Mouse (Mus musculus): Measurements from ENCODE around the gene Gpr45. TPM values are rescaled to one million over a fixed set of nuclear protein-coding genes. Genes with fewer than 3 reads are reported as not detected.

The Gpr45 gene
- total RNA-seq (2014; rRNA removed) (14.6 and 19.9 TPM in 2 replicates), polyA plus RNA-seq (2015; fragmentation: Nextera tagmentation; extraction: Ambion mirVana) (8.4 and 10.4 TPM in 2 replicates)

GRCm38 (mm10) chr1:42952734-42953481 lies at the start of gene Gpr45:
TSS of gene Gpr45 (plus strand) at chr1:42952872.
- Histone ChIP-seq H3K9ac (replicated peaks; ENCODE audit: low read length) (peak within 1 kb of the TSS; percentile 76), H3K4me1 (ENCODE audit: insufficient read depth, low read length) (no peaks in the 10 kb centered on the region), H3K4me3 (ENCODE audit: low read length) (peak within 1 kb of the TSS; percentile 58), H3K27me3 (ENCODE audit: insufficient read depth, low read length) (no peaks in the 10 kb centered on the region), H3K36me3 (ENCODE audit: insufficient read depth, low read length) (no peaks in the 10 kb centered on the region), H3K27ac (peak within 1 kb of the TSS; percentile 82), H3K9me3 (ENCODE audit: low read length) (no peaks in the 10 kb centered on the region), H3K4me2 (ENCODE audit: low read depth, low read length) (peak within 1 kb of the TSS; percentile 91)
- peak; percentile 85 for ATAC-seq
- no peak for TF ChIP-seq CTCF (IDR thresholded peaks at IDR 0.05; ENCODE audit: low read depth)
- WGBS, result 2% methylated on average over 61 of the region's 71 CpGs
- DNase-seq (ENCODE audit: low spot score), result peak; percentile 66

GRCm38 (mm10) chr1:42905148-42905547 lies 47.5 kb upstream of the Gpr45 start:
- no peaks in the 10 kb centered on the region for H3K9me3 ChIP-seq (ENCODE audit: low read length)
- DNase-seq (ENCODE audit: low spot score) (no peak), ATAC-seq (no peak)
- no peak overlapping the region for H3K9ac ChIP-seq (replicated peaks; ENCODE audit: low read length)
- 77% methylated on average over 11 of the region's 11 CpGs for WGBS
- no peak overlapping the region for H3K27ac ChIP-seq
- no peaks in the 10 kb centered on the region for H3K27me3 ChIP-seq (ENCODE audit: insufficient read depth, low read length)
- no peak overlapping the region for H3K4me2 ChIP-seq (ENCODE audit: low read depth, low read length)
- no peak for TF ChIP-seq CTCF (IDR thresholded peaks at IDR 0.05; ENCODE audit: low read depth)
- no peak overlapping the region for H3K4me3 ChIP-seq (ENCODE audit: low read length)
- peaks cover 22% of the 10 kb centered on the region; the same call in 1 of the 2 replicates for H3K36me3 ChIP-seq (ENCODE audit: insufficient read depth, low read length)
- no peaks in the 10 kb centered on the region for H3K4me1 ChIP-seq (ENCODE audit: insufficient read depth, low read length)

GRCm38 (mm10) chr1:42906696-42907095 lies 46.0 kb upstream of the Gpr45 start:
- Histone ChIP-seq H3K36me3 (ENCODE audit: insufficient read depth, low read length) (0 out of 2 replicates have a peak, but pooled peaks cover 14% of the 10 kb centered on the region), H3K9me3 (ENCODE audit: low read length) (no peaks in the 10 kb centered on the region), H3K4me3 (ENCODE audit: low read length) (no peak overlapping the region), H3K4me1 (ENCODE audit: insufficient read depth, low read length) (no peaks in the 10 kb centered on the region), H3K27ac (no peak overlapping the region), H3K27me3 (ENCODE audit: insufficient read depth, low read length) (no peaks in the 10 kb centered on the region), H3K9ac (replicated peaks; ENCODE audit: low read length) (no peak overlapping the region), H3K4me2 (ENCODE audit: low read depth, low read length) (no peak overlapping the region)
- no peak for ATAC-seq
- TF ChIP-seq CTCF (IDR thresholded peaks at IDR 0.05; ENCODE audit: low read depth), result no peak
- 79% methylated on average over 7 of the region's 7 CpGs for WGBS
- DNase-seq (ENCODE audit: low spot score), result no peak

GRCm38 (mm10) chr1:42907153-42907552 lies 45.5 kb upstream of the Gpr45 start:
- DNase-seq (ENCODE audit: low spot score), result no peak
- ATAC-seq, result no peak
- Histone ChIP-seq H3K36me3 (ENCODE audit: insufficient read depth, low read length) (0 out of 2 replicates have a peak, but pooled peaks cover 14% of the 10 kb centered on the region), H3K27ac (no peak overlapping the region), H3K4me2 (ENCODE audit: low read depth, low read length) (no peak overlapping the region), H3K9me3 (ENCODE audit: low read length) (no peaks in the 10 kb centered on the region), H3K27me3 (ENCODE audit: insufficient read depth, low read length) (no peaks in the 10 kb centered on the region), H3K4me1 (ENCODE audit: insufficient read depth, low read length) (no peaks in the 10 kb centered on the region), H3K4me3 (ENCODE audit: low read length) (no peak overlapping the region), H3K9ac (replicated peaks; ENCODE audit: low read length) (no peak overlapping the region)
- TF ChIP-seq CTCF (IDR thresholded peaks at IDR 0.05; ENCODE audit: low read depth), result no peak
- WGBS, result 49% methylated on average over 4 of the region's 4 CpGs

- WGBS, result 11% methylated on average over 4 of the region's 4 CpGs
- Histone ChIP-seq H3K9ac (replicated peaks; ENCODE audit: low read length) (no peak overlapping the region), H3K4me2 (ENCODE audit: low read depth, low read length) (no peak overlapping the region), H3K36me3 (ENCODE audit: insufficient read depth, low read length) (no peaks in the 10 kb centered on the region), H3K9me3 (ENCODE audit: low read length) (no peaks in the 10 kb centered on the region), H3K4me1 (ENCODE audit: insufficient read depth, low read length) (no peaks in the 10 kb centered on the region), H3K4me3 (ENCODE audit: low read length) (no peak overlapping the region), H3K27ac (no peak overlapping the region), H3K27me3 (ENCODE audit: insufficient read depth, low read length) (no peaks in the 10 kb centered on the region)
- ATAC-seq (peak; percentile 83), DNase-seq (ENCODE audit: low spot score) (peak; percentile 82)
- peak; percentile 92 for TF ChIP-seq CTCF (IDR thresholded peaks at IDR 0.05; ENCODE audit: low read depth)
These were observed 37.6 kb upstream of the Gpr45 start for GRCm38 (mm10) chr1:42915062-42915461.

- WGBS, result 87% methylated on average over 7 of the region's 7 CpGs
- no peak overlapping the region for H3K27ac ChIP-seq
- no peak for DNase-seq (ENCODE audit: low spot score)
- H3K36me3 ChIP-seq (ENCODE audit: insufficient read depth, low read length), result no peaks in the 10 kb centered on the region
- H3K9ac ChIP-seq (replicated peaks; ENCODE audit: low read length), result no peak overlapping the region
- H3K27me3 ChIP-seq (ENCODE audit: insufficient read depth, low read length), result no peaks in the 10 kb centered on the region
- H3K9me3 ChIP-seq (ENCODE audit: low read length), result no peaks in the 10 kb centered on the region
- H3K4me3 ChIP-seq (ENCODE audit: low read length), result no peak overlapping the region
- no peak for TF ChIP-seq CTCF (IDR thresholded peaks at IDR 0.05; ENCODE audit: low read depth)
- no peak overlapping the region for H3K4me2 ChIP-seq (ENCODE audit: low read depth, low read length)
- no peaks in the 10 kb centered on the region for H3K4me1 ChIP-seq (ENCODE audit: insufficient read depth, low read length)
- no peak for ATAC-seq
These were observed 36.0 kb upstream of the Gpr45 start for GRCm38 (mm10) chr1:42916719-42917118.

GRCm38 (mm10) chr1:42917908-42918307 lies 34.8 kb upstream of the Gpr45 start:
- no peak for TF ChIP-seq CTCF (IDR thresholded peaks at IDR 0.05; ENCODE audit: low read depth)
- WGBS, result 35% methylated on average over 4 of the region's 4 CpGs

More at GRCm38 (mm10) chr1:42917908-42918307, 34.8 kb upstream of the Gpr45 start:
- ATAC-seq (no peak), DNase-seq (ENCODE audit: low spot score) (no peak)
- H3K4me2 ChIP-seq (ENCODE audit: low read depth, low read length), result no peak overlapping the region
- H3K9ac ChIP-seq (replicated peaks; ENCODE audit: low read length), result no peak overlapping the region
- no peaks in the 10 kb centered on the region for H3K36me3 ChIP-seq (ENCODE audit: insufficient read depth, low read length)
- H3K27me3 ChIP-seq (ENCODE audit: insufficient read depth, low read length), result no peaks in the 10 kb centered on the region
- no peak overlapping the region for H3K4me3 ChIP-seq (ENCODE audit: low read length)
- no peaks in the 10 kb centered on the region for H3K4me1 ChIP-seq (ENCODE audit: insufficient read depth, low read length)
- H3K27ac ChIP-seq, result no peak overlapping the region
- H3K9me3 ChIP-seq (ENCODE audit: low read length), result no peaks in the 10 kb centered on the region

All from hindbrain, postnatal 0 days (tissue).